Mouse (Mus musculus) hindbrain, embryonic 15.5 days (tissue): ENCODE measurements at regions not wholly inside any gene's neighbourhood (a gene's known extent, or its start where the extent isn't known, plus 50 kb on each side); places are given as distances from the start of the nearest gene placed in this dataset.
A peak's percentile ranks its signal among the peaks of the same experiment; 100 is the strongest.

Experiments used
- ATAC-seq: fragments of 200-750 bp; cut with Nextera tagmentation; 2 replicates; pipeline ENCODE4 v1.8.0; 2017; ENCODE audit warnings: low read depth, moderate number of reproducible peaks, moderate TSS enrichment; ENCODE audit not compliant: low FRiP score
- H3K27ac ChIP-seq: fragments of 300-500 bp; sonication (generic); replicated peaks from 2 replicates; pipeline ENCODE4 v1.5.1; 2015; ENCODE audit warnings: mild to moderate bottlenecking, inconsistent platforms
- H3K27me3 ChIP-seq: fragments of 300-500 bp; sonication (generic); 2 replicates; pipeline ENCODE4 v1.6.1; 2015; ENCODE audit warnings: control low read depth, inconsistent platforms
- H3K36me3 ChIP-seq: fragments of 300-500 bp; sonication (generic); 2 replicates; pipeline ENCODE4 v1.6.1; 2015; ENCODE audit warnings: control low read depth, inconsistent platforms
- H3K4me1 ChIP-seq: fragments of 300-500 bp; sonication (generic); replicated peaks from 2 replicates; pipeline ENCODE4 v1.6.1; 2015; ENCODE audit warnings: control low read depth, inconsistent platforms
- H3K4me2 ChIP-seq: fragments of 300-500 bp; sonication (generic); 2 replicates; pipeline ENCODE4 v1.6.1; 2015; ENCODE audit warnings: moderate library complexity, mild to moderate bottlenecking, inconsistent platforms
- H3K4me3 ChIP-seq: fragments of 300-500 bp; sonication (generic); 2 replicates; pipeline ENCODE4 v1.5.1; 2015; ENCODE audit warnings: mild to moderate bottlenecking, inconsistent platforms
- H3K9ac ChIP-seq: fragments of 300-500 bp; sonication (generic); 2 replicates; pipeline ENCODE4 v1.6.1; 2015; ENCODE audit warnings: inconsistent platforms
- H3K9me3 ChIP-seq: fragments of 300-500 bp; sonication (generic); 2 replicates; pipeline ENCODE4 v1.6.1; 2016; ENCODE audit warnings: control low read depth, inconsistent platforms
- WGBS: fragments of 180-500 bp; shearing (Covaris S2); methylation state at CpG from one replicate; pipeline ENCODE4 v1.1.7; 2015; 5-methylcytosine and 5-hydroxymethylcytosine counted together

GRCm38 (mm10) chr15:85677855-85678254 is 56.9 kb upstream of the Ppara start:
- Histone ChIP-seq H3K27me3 (no peaks in the 10 kb centered on the region), H3K9ac (peak overlapping the region; percentile 47; the same call in 1 of the 2 replicates), H3K36me3 (no peaks in the 10 kb centered on the region), H3K9me3 (no peaks in the 10 kb centered on the region), H3K4me3 (peak overlapping the region; percentile 82), H3K27ac (peak overlapping the region; percentile 90), H3K4me1 (peaks cover 79% of the 10 kb centered on the region), H3K4me2 (peak overlapping the region; percentile 77)
- ATAC-seq = peak; percentile 65
- 54% methylated on average over 10 of the region's 10 CpGs for WGBS

GRCm38 (mm10) chr15:85678351-85678895 is 56.4 kb upstream of the Ppara start:
- no peaks in the 10 kb centered on the region for H3K36me3 ChIP-seq
- ATAC-seq = no peak; the same call in 1 of the 2 replicates

GRCm38 (mm10) chr15:85678981-85679708 is 55.6 kb upstream of the Ppara start:
- peaks cover 83% of the 10 kb centered on the region for H3K4me1 ChIP-seq
- H3K36me3 ChIP-seq = 0 out of 2 replicates have a peak, but pooled peaks cover 3% of the 10 kb centered on the region
- WGBS = 56% methylated on average over 22 of the region's 24 CpGs

More at GRCm38 (mm10) chr15:85678351-85678895, 56.4 kb upstream of the Ppara start:
- H3K4me1 ChIP-seq = peaks cover 83% of the 10 kb centered on the region
- no peaks in the 10 kb centered on the region for H3K27me3 ChIP-seq
- H3K9ac ChIP-seq = peak overlapping the region; percentile 47
- H3K4me3 ChIP-seq = peak overlapping the region; percentile 82
- H3K27ac ChIP-seq = peak overlapping the region; percentile 90
- peak overlapping the region; percentile 77 for H3K4me2 ChIP-seq
- 67% methylated on average over 15 of the region's 15 CpGs for WGBS
- H3K9me3 ChIP-seq = no peaks in the 10 kb centered on the region

GRCm38 (mm10) chr15:85679864-85680428 is 54.8 kb upstream of the Ppara start:
- H3K4me1 ChIP-seq = peaks cover 84% of the 10 kb centered on the region
- peak overlapping the region; percentile 48 for H3K9ac ChIP-seq
- peaks cover 11% of the 10 kb centered on the region; the same call in 1 of the 2 replicates for H3K36me3 ChIP-seq
- H3K27me3 ChIP-seq = no peaks in the 10 kb centered on the region
- H3K4me2 ChIP-seq = peak overlapping the region; percentile 77
- WGBS = 45% methylated on average over 10 of the region's 10 CpGs
- H3K9me3 ChIP-seq = no peaks in the 10 kb centered on the region
- no peak for ATAC-seq
- peak overlapping the region; percentile 90 for H3K27ac ChIP-seq
- peak overlapping the region; percentile 82 for H3K4me3 ChIP-seq

More at GRCm38 (mm10) chr15:85678981-85679708, 55.6 kb upstream of the Ppara start:
- peak overlapping the region; percentile 77 for H3K4me2 ChIP-seq
- peak overlapping the region; percentile 82 for H3K4me3 ChIP-seq
- H3K9ac ChIP-seq = peak overlapping the region; percentile 48
- H3K27me3 ChIP-seq = no peaks in the 10 kb centered on the region
- H3K9me3 ChIP-seq = no peaks in the 10 kb centered on the region
- peak overlapping the region; percentile 90 for H3K27ac ChIP-seq
- peak; percentile 78 for ATAC-seq

GRCm38 (mm10) chr15:85680460-85681224 is 54.1 kb upstream of the Ppara start:
- Histone ChIP-seq H3K27me3 (no peaks in the 10 kb centered on the region), H3K4me2 (peak overlapping the region; percentile 77), H3K4me1 (peaks cover 84% of the 10 kb centered on the region), H3K9me3 (no peaks in the 10 kb centered on the region), H3K27ac (peak overlapping the region; percentile 90), H3K4me3 (peak overlapping the region; percentile 82), H3K9ac (peak overlapping the region; percentile 50), H3K36me3 (peaks cover 11% of the 10 kb centered on the region; the same call in 1 of the 2 replicates)
- WGBS = 28% methylated on average over 13 of the region's 13 CpGs
- ATAC-seq = no peak

- no peak overlapping the region for H3K9ac ChIP-seq
These were observed 52.7 kb upstream of the Ppara start for GRCm38 (mm10) chr15:85682116-85682515.

GRCm38 (mm10) chr15:85682780-85683179 is 52.0 kb upstream of the Ppara start:
- no peak for ATAC-seq
- Histone ChIP-seq H3K36me3 (peaks cover 11% of the 10 kb centered on the region; the same call in 1 of the 2 replicates), H3K9ac (no peak overlapping the region), H3K4me2 (peak overlapping the region; percentile 33), H3K4me1 (peaks cover 86% of the 10 kb centered on the region), H3K27ac (peak overlapping the region; percentile 33; the same call in 1 of the 2 replicates), H3K27me3 (no peaks in the 10 kb centered on the region), H3K9me3 (no peaks in the 10 kb centered on the region), H3K4me3 (0 out of 2 replicates have a peak overlapping the region, but pooled peaks have one; percentile 7)
- WGBS = 69% methylated on average over 6 of the region's 6 CpGs

More at GRCm38 (mm10) chr15:85682116-85682515, 52.7 kb upstream of the Ppara start:
- ATAC-seq = no peak
- 65% methylated on average over 12 of the region's 12 CpGs for WGBS
- peaks cover 84% of the 10 kb centered on the region for H3K4me1 ChIP-seq
- peak overlapping the region; percentile 90; the same call in 1 of the 2 replicates for H3K27ac ChIP-seq
- H3K4me2 ChIP-seq = peak overlapping the region; percentile 77
- no peaks in the 10 kb centered on the region for H3K27me3 ChIP-seq
- no peaks in the 10 kb centered on the region for H3K9me3 ChIP-seq
- peak overlapping the region; percentile 82; the same call in 1 of the 2 replicates for H3K4me3 ChIP-seq
- H3K36me3 ChIP-seq = peaks cover 11% of the 10 kb centered on the region; the same call in 1 of the 2 replicates

GRCm38 (mm10) chr15:85683271-85683670 is 51.5 kb upstream of the Ppara start:
- peak overlapping the region; percentile 33 for H3K4me2 ChIP-seq
- no peaks in the 10 kb centered on the region for H3K9me3 ChIP-seq
- H3K9ac ChIP-seq = no peak overlapping the region
- ATAC-seq = no peak
- H3K4me3 ChIP-seq = no peak overlapping the region
- 81% methylated on average over 6 of the region's 6 CpGs for WGBS
- 0 out of 2 replicates have a peak overlapping the region, but pooled peaks have one; percentile 33 for H3K27ac ChIP-seq
- peaks cover 11% of the 10 kb centered on the region; the same call in 1 of the 2 replicates for H3K36me3 ChIP-seq
- no peaks in the 10 kb centered on the region for H3K27me3 ChIP-seq
- H3K4me1 ChIP-seq = peaks cover 86% of the 10 kb centered on the region

- Histone ChIP-seq H3K4me2 (peak overlapping the region; percentile 33; the same call in 1 of the 2 replicates), H3K4me1 (peaks cover 86% of the 10 kb centered on the region)
These were observed 51.1 kb upstream of the Ppara start for GRCm38 (mm10) chr15:85683716-85684115.

GRCm38 (mm10) chr15:85684164-85684708 is 50.5 kb upstream of the Ppara start:
- H3K9me3 ChIP-seq = no peaks in the 10 kb centered on the region
- no peak overlapping the region for H3K9ac ChIP-seq
- ATAC-seq = no peak
- no peaks in the 10 kb centered on the region for H3K27me3 ChIP-seq
- H3K4me3 ChIP-seq = no peak overlapping the region
- no peak overlapping the region; the same call in 1 of the 2 replicates for H3K27ac ChIP-seq
- H3K4me1 ChIP-seq = peaks cover 86% of the 10 kb centered on the region
- 86% methylated on average over 14 of the region's 14 CpGs for WGBS
- H3K4me2 ChIP-seq = 0 out of 2 replicates have a peak overlapping the region, but pooled peaks have one; percentile 33
- H3K36me3 ChIP-seq = peaks cover 11% of the 10 kb centered on the region; the same call in 1 of the 2 replicates

More at GRCm38 (mm10) chr15:85683716-85684115, 51.1 kb upstream of the Ppara start:
- Histone ChIP-seq H3K27me3 (no peaks in the 10 kb centered on the region), H3K27ac (peak overlapping the region; percentile 22; the same call in 1 of the 2 replicates), H3K9ac (no peak overlapping the region), H3K9me3 (no peaks in the 10 kb centered on the region), H3K36me3 (peaks cover 11% of the 10 kb centered on the region; the same call in 1 of the 2 replicates), H3K4me3 (no peak overlapping the region)
- 80% methylated on average over 4 of the region's 4 CpGs for WGBS
- no peak for ATAC-seq

- Histone ChIP-seq H3K27ac (peak overlapping the region; percentile 80), H3K27me3 (no peaks in the 10 kb centered on the region), H3K4me3 (no peak overlapping the region), H3K36me3 (peaks cover 13% of the 10 kb centered on the region), H3K4me2 (no peak overlapping the region; the same call in 1 of the 2 replicates), H3K9me3 (no peaks in the 10 kb centered on the region), H3K9ac (no peak overlapping the region), H3K4me1 (peaks cover 87% of the 10 kb centered on the region)
- 70% methylated on average over 5 of the region's 5 CpGs for WGBS
- no peak for ATAC-seq
These were observed 49.9 kb upstream of the Ppara start for GRCm38 (mm10) chr15:85684875-85685274.
